ENCODE assay signal across 33 mouse cellular contexts in the genomic region with DNA sequence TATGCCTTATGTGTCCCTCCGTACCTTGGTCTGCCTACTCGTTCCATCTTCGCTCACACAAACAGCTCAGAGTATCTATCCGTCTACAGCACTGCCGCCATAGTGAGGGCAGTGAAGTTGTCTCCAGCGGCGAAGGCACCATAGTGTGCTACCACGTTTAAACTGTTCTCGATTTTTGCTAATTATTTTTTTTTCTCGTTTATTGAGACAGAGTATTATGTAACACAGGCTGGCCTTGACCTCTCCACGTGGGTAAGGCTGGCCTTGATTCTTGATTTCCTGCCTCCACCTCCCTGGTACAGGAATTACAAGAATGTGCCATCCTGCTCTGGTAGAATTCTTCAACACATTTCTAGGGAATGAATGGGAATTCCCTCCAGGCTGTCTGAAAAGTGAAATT.
"Had no signal": no experiment of that assay in that cellular context is flagged by ENCODE, and none has a peak within 500 bp of the region (broad histone marks: within the 10 kb centered on the region; RNA-seq: fewer than 3 reads in every experiment).

No protein-coding gene starts in this region.

- H3K27me3 ChIP-seq: limb, embryonic 12.5 days; limb, embryonic 13.5 days; limb, embryonic 15.5 days; liver, embryonic 12.5 days; liver, embryonic 13.5 days; liver, embryonic 15.5 days; lung, embryonic 15.5 days; midbrain, embryonic 12.5 days; midbrain, embryonic 13.5 days; midbrain, embryonic 15.5 days; neural tube, embryonic 12.5 days; neural tube, embryonic 13.5 days had no signal

- DNase-seq: left cerebral cortex, postnatal 4 days; liver; liver, embryonic 13.5 days; liver, postnatal 0 days; lung, adult 18-20 months; lung, adult 2 months; lung, embryonic 14.5 days; lung, postnatal 10 days; lung, postnatal 14 days; lung, postnatal 36 days; lung, postnatal 4 days; midbrain, embryonic 14.5 days had no signal

- H3K9ac ChIP-seq: limb, embryonic 12.5 days; limb, embryonic 13.5 days; limb, embryonic 15.5 days; liver, embryonic 12.5 days; liver, embryonic 13.5 days; liver, embryonic 14.5 days; liver, embryonic 15.5 days; liver, postnatal 0 days; lung, embryonic 14.5 days; lung, embryonic 15.5 days; midbrain, embryonic 12.5 days; midbrain, embryonic 13.5 days; midbrain, embryonic 15.5 days; neural tube, embryonic 12.5 days; neural tube, embryonic 13.5 days had no signal

- H3K4me2 ChIP-seq: limb, embryonic 12.5 days; limb, embryonic 13.5 days; limb, embryonic 15.5 days; liver, embryonic 11.5 days; liver, embryonic 12.5 days; liver, embryonic 13.5 days; liver, embryonic 15.5 days; lung, embryonic 14.5 days; lung, embryonic 15.5 days; midbrain, embryonic 11.5 days; midbrain, embryonic 12.5 days; midbrain, embryonic 13.5 days; midbrain, embryonic 15.5 days; neural tube, embryonic 12.5 days; neural tube, embryonic 13.5 days had no signal

- H3K27ac ChIP-seq: limb, embryonic 10.5 days; limb, embryonic 12.5 days; limb, embryonic 13.5 days; limb, embryonic 15.5 days; liver, embryonic 12.5 days; liver, embryonic 13.5 days; liver, embryonic 14.5 days; liver, embryonic 15.5 days; lung, embryonic 15.5 days; macrophage; midbrain, embryonic 10.5 days; midbrain, embryonic 12.5 days; midbrain, embryonic 13.5 days; midbrain, embryonic 15.5 days; neural tube, embryonic 12.5 days; neural tube, embryonic 13.5 days had no signal

- H3K4me1 ChIP-seq: limb, embryonic 15.5 days; liver, embryonic 12.5 days; liver, embryonic 13.5 days; liver, embryonic 15.5 days; lung, embryonic 15.5 days; megakaryocyte, embryonic 14.5 days; midbrain, embryonic 10.5 days; midbrain, embryonic 12.5 days; midbrain, embryonic 13.5 days; midbrain, embryonic 15.5 days; neural tube, embryonic 12.5 days; neural tube, embryonic 13.5 days had no signal

- H3K36me3 ChIP-seq: limb, embryonic 10.5 days; limb, embryonic 12.5 days; limb, embryonic 13.5 days; limb, embryonic 15.5 days; liver, embryonic 12.5 days; liver, embryonic 13.5 days; liver, embryonic 15.5 days; lung, embryonic 15.5 days; midbrain, embryonic 10.5 days; midbrain, embryonic 12.5 days; midbrain, embryonic 13.5 days; midbrain, embryonic 15.5 days; neural tube, embryonic 12.5 days; neural tube, embryonic 13.5 days had no signal

- ATAC-seq: liver, embryonic 12.5 days; liver, postnatal 0 days; lung, postnatal 0 days; midbrain, embryonic 13.5 days; midbrain, embryonic 15.5 days; midbrain, embryonic 16.5 days had no signal

- H3K4me3 ChIP-seq: limb, embryonic 10.5 days; limb, embryonic 12.5 days; limb, embryonic 13.5 days; limb, embryonic 15.5 days; liver, embryonic 12.5 days; liver, embryonic 13.5 days; liver, embryonic 15.5 days; lung, embryonic 15.5 days; megakaryocyte, embryonic 14.5 days; midbrain, embryonic 10.5 days; midbrain, embryonic 12.5 days; midbrain, embryonic 13.5 days; midbrain, embryonic 15.5 days; myocyte; neural tube, embryonic 12.5 days; neural tube, embryonic 13.5 days had no signal

- H3K9me3 ChIP-seq: limb, embryonic 10.5 days; limb, embryonic 12.5 days; limb, embryonic 13.5 days; limb, embryonic 15.5 days; liver, embryonic 12.5 days; liver, embryonic 13.5 days; liver, embryonic 15.5 days; lung, embryonic 15.5 days; megakaryocyte, embryonic 14.5 days; midbrain, embryonic 10.5 days; midbrain, embryonic 12.5 days; midbrain, embryonic 13.5 days; midbrain, embryonic 15.5 days; neural tube, embryonic 12.5 days; neural tube, embryonic 13.5 days had no signal
